Mouse (Mus musculus) natural killer cell, adult 2 months (primary cell): ENCODE measurements at regions not wholly inside any gene's neighbourhood (a gene's known extent, or its start where the extent isn't known, plus 50 kb on each side); places are given as distances from the start of the nearest gene placed in this dataset.

Experiments
- DNase-seq, 2 experiments: peaks; one replicate each; pipeline ENCODE4 v3.0.0; 2022; ENCODE audit warnings: low spot score in 2 of 2

- no peak for DNase-seq
Observed at GRCm38 (mm10) chr2:19049877-19050731, 52.0 kb downstream of the 4930426L09Rik start.

GRCm38 (mm10) chr2:19055500-19055899 lies 57.4 kb downstream of the 4930426L09Rik start:
- DNase-seq, result no peak

- DNase-seq, result peak in 1 of 2 experiments; percentile 30
Observed at GRCm38 (mm10) chr2:19057859-19058258, 59.7 kb downstream of the 4930426L09Rik start.

- DNase-seq, result no peak
Observed at GRCm38 (mm10) chr2:19058765-19059164, 60.6 kb downstream of the 4930426L09Rik start.

GRCm38 (mm10) chr2:19059246-19059645 lies 61.1 kb downstream of the 4930426L09Rik start:
- no peak for DNase-seq

- no peak for DNase-seq
Observed at GRCm38 (mm10) chr2:19060218-19060915, 62.2 kb downstream of the 4930426L09Rik start.

- DNase-seq, result no peak
Observed at GRCm38 (mm10) chr2:19064560-19065362, 66.6 kb downstream of the 4930426L09Rik start.

- no peak for DNase-seq
Observed at GRCm38 (mm10) chr2:19065511-19065910, 67.4 kb downstream of the 4930426L09Rik start.

- no peak for DNase-seq
Observed at GRCm38 (mm10) chr2:19068161-19068560, 70.0 kb downstream of the 4930426L09Rik start.

- DNase-seq, result no peak
Observed at GRCm38 (mm10) chr2:19083816-19084215, 85.7 kb downstream of the 4930426L09Rik start.

GRCm38 (mm10) chr2:19085105-19085504 lies 87.0 kb downstream of the 4930426L09Rik start:
- no peak for DNase-seq

GRCm38 (mm10) chr2:19086167-19086566 lies 88.0 kb downstream of the 4930426L09Rik start:
- DNase-seq, result no peak

- no peak for DNase-seq
Observed at GRCm38 (mm10) chr2:19086621-19087020, 88.5 kb downstream of the 4930426L09Rik start.

GRCm38 (mm10) chr2:19099384-19099783 lies 99.7 kb upstream of the Armc3 start:
- DNase-seq, result no peak

- DNase-seq, result no peak
Observed at GRCm38 (mm10) chr2:19108753-19109152, 90.3 kb upstream of the Armc3 start.

GRCm38 (mm10) chr2:19119871-19120270 lies 79.2 kb upstream of the Armc3 start:
- no peak for DNase-seq

- DNase-seq, result no peak
Observed at GRCm38 (mm10) chr2:19132864-19133263, 66.2 kb upstream of the Armc3 start.

GRCm38 (mm10) chr2:19142586-19142985 lies 56.5 kb upstream of the Armc3 start:
- DNase-seq, result no peak

GRCm38 (mm10) chr2:19145412-19145811 lies 53.7 kb upstream of the Armc3 start:
- DNase-seq, result no peak

- DNase-seq, result no peak
Observed at GRCm38 (mm10) chr2:19145881-19146280, 53.2 kb upstream of the Armc3 start.

- DNase-seq, result no peak
Observed at GRCm38 (mm10) chr2:19146289-19146688, 52.8 kb upstream of the Armc3 start.

GRCm38 (mm10) chr2:19148812-19149211 lies 50.3 kb upstream of the Armc3 start:
- DNase-seq, result no peak
